Mouse (Mus musculus): ENCODE measurements around the gene Phc2. TPM values are rescaled to one million over a fixed set of nuclear protein-coding genes. Genes with fewer than 3 reads are reported as not detected.
"Not testable (repeated sequence)": the region's sequence is repeated elsewhere in the genome, so short reads cannot be mapped to it uniquely, and the experiment has no call there.

Phc2 gene
- polyA plus RNA-seq, 1 experiment = 64.6 TPM

GRCm38 (mm10) chr4:128664002-128664401, 9.5 kb downstream of the Phc2 start:
- H3K4me3 ChIP-seq (ENCODE audit: insufficient read depth, low read depth, low read length) = no peak overlapping the region
- no peaks in the 10 kb centered on the region for H3K27me3 ChIP-seq (replicated peaks; ENCODE audit: control insufficient read depth, insufficient read depth, low read length)
- no peak for DNase-seq
- WGBS = 72% methylated on average over 3 of the region's 3 CpGs
- no peak for TF ChIP-seq CTCF (conservative IDR thresholded peaks at IDR 0.05; ENCODE audit: insufficient read depth, insufficient read length, low read depth, low read length)
- TF ChIP-seq POLR2A (IDR thresholded peaks at IDR 0.05; ENCODE audit: low read depth, low read length) = no peak
- H3K36me3 ChIP-seq (ENCODE audit: control insufficient read depth, insufficient read depth, low read length) = no peaks in the 10 kb centered on the region
- H3K4me1 ChIP-seq (ENCODE audit: control insufficient read depth, insufficient read depth, low read length) = no peaks in the 10 kb centered on the region; the same call in 1 of the 2 replicates
- H3K27ac ChIP-seq (ENCODE audit: insufficient read depth, low read depth, low read length) = no peak overlapping the region

GRCm38 (mm10) chr4:128666362-128666761, 11.9 kb downstream of the Phc2 start:
- not testable (repeated sequence) for H3K36me3 ChIP-seq (ENCODE audit: control insufficient read depth, insufficient read depth, low read length); H3K27me3 ChIP-seq (replicated peaks; ENCODE audit: control insufficient read depth, insufficient read depth, low read length); H3K4me3 ChIP-seq (ENCODE audit: insufficient read depth, low read depth, low read length)
- H3K27ac ChIP-seq (ENCODE audit: insufficient read depth, low read depth, low read length) = 0 out of 2 replicates have a peak overlapping the region, but pooled peaks have one; percentile 16
- 53% methylated on average over 7 of the region's 7 CpGs for WGBS
- peak; percentile 24 for DNase-seq
- peaks cover 11% of the 10 kb centered on the region for H3K4me1 ChIP-seq (ENCODE audit: control insufficient read depth, insufficient read depth, low read length)

- 42% methylated on average over 4 of the region's 4 CpGs for WGBS
- not testable (repeated sequence) for H3K27ac ChIP-seq (ENCODE audit: insufficient read depth, low read depth, low read length); H3K4me3 ChIP-seq (ENCODE audit: insufficient read depth, low read depth, low read length); DNase-seq; H3K27me3 ChIP-seq (replicated peaks; ENCODE audit: control insufficient read depth, insufficient read depth, low read length); H3K36me3 ChIP-seq (ENCODE audit: control insufficient read depth, insufficient read depth, low read length)
- H3K4me1 ChIP-seq (ENCODE audit: control insufficient read depth, insufficient read depth, low read length) = peaks cover 11% of the 10 kb centered on the region
These were observed 12.7 kb downstream of the Phc2 start for GRCm38 (mm10) chr4:128667195-128667594.

- H3K27me3 ChIP-seq (replicated peaks; ENCODE audit: control insufficient read depth, insufficient read depth, low read length) = no peaks in the 10 kb centered on the region
- no peak for TF ChIP-seq POLR2A (IDR thresholded peaks at IDR 0.05; ENCODE audit: low read depth, low read length)
- TF ChIP-seq CTCF (conservative IDR thresholded peaks at IDR 0.05; ENCODE audit: insufficient read depth, insufficient read length, low read depth, low read length) = no peak
- 81% methylated on average over 6 of the region's 6 CpGs for WGBS
- no peak overlapping the region for H3K27ac ChIP-seq (ENCODE audit: insufficient read depth, low read depth, low read length)
- H3K4me1 ChIP-seq (ENCODE audit: control insufficient read depth, insufficient read depth, low read length) = peaks cover 11% of the 10 kb centered on the region
- no peak overlapping the region for H3K4me3 ChIP-seq (ENCODE audit: insufficient read depth, low read depth, low read length)
- no peak for DNase-seq
- H3K36me3 ChIP-seq (ENCODE audit: control insufficient read depth, insufficient read depth, low read length) = no peaks in the 10 kb centered on the region
These were observed 14.7 kb downstream of the Phc2 start for GRCm38 (mm10) chr4:128669229-128669628.

GRCm38 (mm10) chr4:128670566-128671191, 16.2 kb downstream of the Phc2 start:
- Histone ChIP-seq H3K27me3 (replicated peaks; ENCODE audit: control insufficient read depth, insufficient read depth, low read length) (no peaks in the 10 kb centered on the region), H3K4me3 (ENCODE audit: insufficient read depth, low read depth, low read length) (peak overlapping the region; percentile 2; the same call in 1 of the 2 replicates), H3K36me3 (ENCODE audit: control insufficient read depth, insufficient read depth, low read length) (no peaks in the 10 kb centered on the region), H3K27ac (ENCODE audit: insufficient read depth, low read depth, low read length) (peak overlapping the region; percentile 10; the same call in 1 of the 2 replicates), H3K4me1 (ENCODE audit: control insufficient read depth, insufficient read depth, low read length) (peaks cover 11% of the 10 kb centered on the region)
- WGBS = 22% methylated on average over 11 of the region's 11 CpGs
- DNase-seq = peak; percentile 65
- TF ChIP-seq CTCF (conservative IDR thresholded peaks at IDR 0.05; ENCODE audit: insufficient read depth, insufficient read length, low read depth, low read length) = no peak
- TF ChIP-seq POLR2A (IDR thresholded peaks at IDR 0.05; ENCODE audit: low read depth, low read length) = no peak

GRCm38 (mm10) chr4:128672494-128672893, 18.0 kb downstream of the Phc2 start:
- Histone ChIP-seq H3K4me3 (ENCODE audit: insufficient read depth, low read depth, low read length) (no peak overlapping the region), H3K4me1 (ENCODE audit: control insufficient read depth, insufficient read depth, low read length) (peaks cover 11% of the 10 kb centered on the region), H3K27ac (ENCODE audit: insufficient read depth, low read depth, low read length) (no peak overlapping the region), H3K27me3 (replicated peaks; ENCODE audit: control insufficient read depth, insufficient read depth, low read length) (no peaks in the 10 kb centered on the region), H3K36me3 (ENCODE audit: control insufficient read depth, insufficient read depth, low read length) (no peaks in the 10 kb centered on the region)
- no peak for DNase-seq
- TF ChIP-seq POLR2A (IDR thresholded peaks at IDR 0.05; ENCODE audit: low read depth, low read length) (no peak), CTCF (conservative IDR thresholded peaks at IDR 0.05; ENCODE audit: insufficient read depth, insufficient read length, low read depth, low read length) (no peak)
- 94% methylated on average over 4 of the region's 4 CpGs for WGBS

- TF ChIP-seq POLR2A (IDR thresholded peaks at IDR 0.05; ENCODE audit: low read depth, low read length) (no peak), CTCF (conservative IDR thresholded peaks at IDR 0.05; ENCODE audit: insufficient read depth, insufficient read length, low read depth, low read length) (no peak)
These were observed 24.2 kb downstream of the Phc2 start for GRCm38 (mm10) chr4:128678564-128679217.

More at GRCm38 (mm10) chr4:128678564-128679217, 24.2 kb downstream of the Phc2 start:
- Histone ChIP-seq H3K27me3 (replicated peaks; ENCODE audit: control insufficient read depth, insufficient read depth, low read length) (no peaks in the 10 kb centered on the region), H3K4me1 (ENCODE audit: control insufficient read depth, insufficient read depth, low read length) (0 out of 2 replicates have a peak, but pooled peaks cover 4% of the 10 kb centered on the region), H3K36me3 (ENCODE audit: control insufficient read depth, insufficient read depth, low read length) (no peaks in the 10 kb centered on the region), H3K27ac (ENCODE audit: insufficient read depth, low read depth, low read length) (no peak overlapping the region), H3K4me3 (ENCODE audit: insufficient read depth, low read depth, low read length) (no peak overlapping the region)
- DNase-seq = no peak
- WGBS = 75% methylated on average over 13 of the region's 13 CpGs

Data from kidney, adult 2 months (tissue).